Comparison of ENCODE assay signal across 13 mouse cellular contexts in genomic region chr13:62907527-62908162, GRCm38 (mm10). TPM values are rescaled to one million over a fixed set of nuclear protein-coding genes. Genes with fewer than 3 reads are reported as not detected.
DNase-seq lines count a peak whose midpoint lies in the region; ATAC-seq and TF ChIP-seq lines count a peak whose summit lies in the region.
"Had no signal": no experiment of that assay in that cellular context is flagged by ENCODE, and none has a peak within 500 bp of the region (broad histone marks: within the 10 kb centered on the region; RNA-seq: fewer than 3 reads in every experiment).

No protein-coding gene starts in this region.

- peaks cover 5% of the 10 kb centered on the region; the same call in 1 of the 2 replicates for H3K4me1 ChIP-seq in forebrain, embryonic 16.5 days (replicated peaks; ENCODE audit: control insufficient read depth, insufficient read depth, low read length)
- peaks cover 8% of the 10 kb centered on the region for H3K4me1 ChIP-seq in forebrain, embryonic 12.5 days
- H3K4me1 ChIP-seq in cortical plate, adult 2 months (ENCODE audit: control insufficient read depth, insufficient read depth, low read length) = peaks cover 10% of the 10 kb centered on the region
- peaks cover 42% of the 10 kb centered on the region for H3K4me1 ChIP-seq in liver, embryonic 15.5 days (replicated peaks)

- TF ChIP-seq CTCF in cortical plate, adult 2 months (IDR thresholded peaks at IDR 0.05; ENCODE audit: extremely low read depth, insufficient read depth, low read length) = no peak

- no peak overlapping the region for H3K9ac ChIP-seq in forebrain, embryonic 16.5 days (replicated peaks; ENCODE audit: low read depth, low read length)
- H3K9ac ChIP-seq in forebrain, embryonic 12.5 days = no peak overlapping the region
- H3K9ac ChIP-seq in liver, embryonic 15.5 days = no peak overlapping the region
- H3K9ac ChIP-seq: limb, embryonic 12.5 days had no signal

- no peaks in the 10 kb centered on the region for H3K36me3 ChIP-seq in forebrain, embryonic 16.5 days (ENCODE audit: control insufficient read depth, insufficient read depth)
- H3K36me3 ChIP-seq in forebrain, embryonic 12.5 days (replicated peaks) = no peaks in the 10 kb centered on the region
- H3K36me3 ChIP-seq in liver, embryonic 15.5 days (replicated peaks) = no peaks in the 10 kb centered on the region
- H3K36me3 ChIP-seq: limb, embryonic 12.5 days had no signal

- H3K4me3 ChIP-seq in forebrain, embryonic 16.5 days (replicated peaks; ENCODE audit: low read length) = no peak overlapping the region; the same call in 1 of the 2 replicates
- no peak overlapping the region for H3K4me3 ChIP-seq in forebrain, embryonic 12.5 days (replicated peaks)
- no peak overlapping the region for H3K4me3 ChIP-seq in cortical plate, adult 2 months (ENCODE audit: insufficient read depth, low read length)
- H3K4me3 ChIP-seq in liver, embryonic 15.5 days (replicated peaks) = no peak overlapping the region
- H3K4me3 ChIP-seq: limb, embryonic 12.5 days had no signal

- H3K27me3 ChIP-seq in forebrain, embryonic 16.5 days (replicated peaks; ENCODE audit: control insufficient read depth, insufficient read depth, low read length) = no peaks in the 10 kb centered on the region
- no peaks in the 10 kb centered on the region for H3K27me3 ChIP-seq in forebrain, embryonic 12.5 days
- H3K27me3 ChIP-seq in liver, embryonic 15.5 days = no peaks in the 10 kb centered on the region
- H3K27me3 ChIP-seq: limb, embryonic 12.5 days had no signal

- H3K27ac ChIP-seq in forebrain, embryonic 16.5 days (ENCODE audit: low read length) = no peak overlapping the region
- H3K27ac ChIP-seq in forebrain, embryonic 12.5 days = no peak overlapping the region
- H3K27ac ChIP-seq in cortical plate, adult 2 months (ENCODE audit: insufficient read depth, low read length) = peak overlapping the region; percentile 74
- peak overlapping the region; percentile 48 for H3K27ac ChIP-seq in liver, embryonic 15.5 days (replicated peaks)
- H3K27ac ChIP-seq: limb, embryonic 12.5 days had no signal

- peak; percentile 36 to 41 for DNase-seq in left cerebral cortex, postnatal 36 days (ENCODE audit: low spot score in 2 of 2)
- DNase-seq in left cerebral cortex, postnatal 4 days = no peak
- DNase-seq in urinary bladder, postnatal 10 days (ENCODE audit: low spot score) = no peak
- DNase-seq in Muller cell, postnatal 12 days (ENCODE audit: inconsistent ontology term) = no peak
- DNase-seq: cerebellum, postnatal 36 days; gastrocnemius, postnatal 36 days; heart, postnatal 36 days had no signal

- peak overlapping the region; percentile 3; the same call in 1 of the 2 replicates for H3K4me2 ChIP-seq in forebrain, embryonic 16.5 days (ENCODE audit: low read length)
- H3K4me2 ChIP-seq in forebrain, embryonic 12.5 days = no peak overlapping the region
- H3K4me2 ChIP-seq in liver, embryonic 15.5 days = no peak overlapping the region
- H3K4me2 ChIP-seq: limb, embryonic 12.5 days had no signal

- no peak for TF ChIP-seq POLR2A in cortical plate, adult 2 months (IDR thresholded peaks at IDR 0.05; ENCODE audit: extremely low read depth, insufficient read depth, low read length)

- ATAC-seq in forebrain, embryonic 16.5 days = no peak
- no peak for ATAC-seq in forebrain, embryonic 12.5 days (ENCODE audit: low FRiP score)
- no peak for ATAC-seq in liver, embryonic 15.5 days (ENCODE audit: insufficient read depth)

- no peaks in the 10 kb centered on the region for H3K9me3 ChIP-seq in forebrain, embryonic 16.5 days (ENCODE audit: control insufficient read depth, low read length)
- H3K9me3 ChIP-seq in forebrain, embryonic 12.5 days = no peaks in the 10 kb centered on the region
- no peaks in the 10 kb centered on the region for H3K9me3 ChIP-seq in liver, embryonic 15.5 days (replicated peaks)
- H3K9me3 ChIP-seq: limb, embryonic 12.5 days had no signal

- WGBS in forebrain, embryonic 16.5 days = 64% methylated on average over 14 of the region's 14 CpGs
- 81% methylated on average over 14 of the region's 14 CpGs for WGBS in forebrain, embryonic 12.5 days
- WGBS in liver, embryonic 15.5 days (ENCODE audit: insufficient replicate concordance) = 68% methylated on average over 14 of the region's 14 CpGs

- intact Hi-C loops in left cerebral cortex, postnatal 36 days (cut with DNase I) = no loop called here
- intact Hi-C loops in left cerebral cortex, postnatal 4 days (cut with DNase I) = no loop called here

RNA-seq across cellular contexts. Expression of gene Fbp1, which starts 19.6 kb away (rescaled TPM):
- polyA plus RNA-seq in forebrain, embryonic 16.5 days (2015; fragmentation: Nextera tagmentation; extraction: Ambion mirVana) = 0.21 TPM in 1 of 2 replicates, not detected in the other
- polyA plus RNA-seq in forebrain, embryonic 12.5 days (2016; fragmentation: Nextera tagmentation; extraction: Ambion mirVana) = not detected in 2 replicates
- total RNA-seq in left cerebral cortex, postnatal 36 days (2021) = under 1 TPM; 0.79 TPM
- under 1 TPM; 0.46 to 0.92 TPM for total RNA-seq in left cerebral cortex, postnatal 4 days (2021)
- polyA plus RNA-seq in cortical plate, adult 2 months (2012; rRNA removed) = 0.40 and 0.69 TPM in 2 replicates
- 43.1 and 93.2 TPM in 2 replicates for polyA plus RNA-seq in liver, embryonic 15.5 days (2015; fragmentation: Nextera tagmentation; extraction: Ambion mirVana)
- total RNA-seq: gastrocnemius, postnatal 36 days; heart, postnatal 36 days had no signal
- polyA plus RNA-seq: forebrain, embryonic 11.5 days had no signal

RNA-seq across cellular contexts. Expression of gene Fbp2, which starts 49.4 kb away (rescaled TPM):
- polyA plus RNA-seq in forebrain, embryonic 16.5 days (2015; fragmentation: Nextera tagmentation; extraction: Ambion mirVana) = 0.36 and 0.41 TPM in 2 replicates
- not detected in 2 replicates for polyA plus RNA-seq in forebrain, embryonic 12.5 days (2016; fragmentation: Nextera tagmentation; extraction: Ambion mirVana)
- not detected for total RNA-seq in left cerebral cortex, postnatal 36 days (2021)
- under 1 TPM in 1 of 2 experiments, not detected in 1; 0.79 TPM for total RNA-seq in left cerebral cortex, postnatal 4 days (2021)
- 0.10 TPM in 1 of 2 replicates, not detected in the other for polyA plus RNA-seq in cortical plate, adult 2 months (2012; rRNA removed)
- 0.44 and 1.0 TPM in 2 replicates for polyA plus RNA-seq in liver, embryonic 15.5 days (2015; fragmentation: Nextera tagmentation; extraction: Ambion mirVana)
- polyA plus RNA-seq: forebrain, embryonic 11.5 days had no signal

RNA-seq across cellular contexts. Expression of gene 2010111I01Rik, which starts 57.0 kb away (rescaled TPM):
- 30.0 and 30.5 TPM in 2 replicates for polyA plus RNA-seq in forebrain, embryonic 16.5 days (2015; fragmentation: Nextera tagmentation; extraction: Ambion mirVana)
- 30.7 and 34.3 TPM in 2 replicates for polyA plus RNA-seq in forebrain, embryonic 12.5 days (2016; fragmentation: Nextera tagmentation; extraction: Ambion mirVana)
- 100 to 1,000 TPM in 1 of 2 experiments, 10 to 100 TPM in 1; 93.2 to 121 TPM for total RNA-seq in left cerebral cortex, postnatal 36 days (2021)
- total RNA-seq in left cerebral cortex, postnatal 4 days (2021) = 10 to 100 TPM; 42.3 to 51.9 TPM
- 117 and 128 TPM in 2 replicates for polyA plus RNA-seq in cortical plate, adult 2 months (2012; rRNA removed)
- 14.6 and 15.6 TPM in 2 replicates for polyA plus RNA-seq in liver, embryonic 15.5 days (2015; fragmentation: Nextera tagmentation; extraction: Ambion mirVana)

Comparison
In these comparisons a context has a peak if more than half of its experiments do, and no peak if none do; other contexts are left out.
1. DNase-seq: peak in left cerebral cortex, postnatal 36 days (2 of 2); none in left cerebral cortex, postnatal 4 days (single experiment), urinary bladder, postnatal 10 days (single experiment) and Muller cell, postnatal 12 days (single experiment).
2. H3K27ac ChIP-seq: peak in cortical plate, adult 2 months (single experiment) and liver, embryonic 15.5 days (single experiment); none in forebrain, embryonic 16.5 days (single experiment) and forebrain, embryonic 12.5 days (single experiment).
3. RNA of gene Fbp1, which starts 19.6 kb away (polyA plus RNA-seq): 43.1 to 93.2 TPM in liver, embryonic 15.5 days; 0.40 to 0.69 TPM in cortical plate, adult 2 months, 0.21 TPM in forebrain, embryonic 16.5 days and not detected in forebrain, embryonic 12.5 days; every median in the first group is over 10 times any median in the second.